Comparison of ENCODE assay signal across 8 mouse cellular contexts in genomic region chr1:136683561-136684131, GRCm38 (mm10). TPM values are rescaled to one million over a fixed set of nuclear protein-coding genes. Genes with fewer than 3 reads are reported as not detected.
DNase-seq lines count a peak whose midpoint lies in the region; ATAC-seq lines count a peak whose summit lies in the region.

No protein-coding gene starts in this region.

- H3K4me1 ChIP-seq in midbrain, embryonic 14.5 days (ENCODE audit: control insufficient read depth, insufficient read depth, low read length): no peaks in the 10 kb centered on the region
- no peaks in the 10 kb centered on the region for H3K4me1 ChIP-seq in midbrain, embryonic 15.5 days
- peaks cover 17% of the 10 kb centered on the region for H3K4me1 ChIP-seq in embryonic facial prominence, embryonic 14.5 days (ENCODE audit: control insufficient read depth, insufficient read depth, low read length)
- H3K4me1 ChIP-seq in intestine, embryonic 16.5 days (ENCODE audit: control insufficient read depth, insufficient read depth, low read length): peaks cover 6% of the 10 kb centered on the region
- peaks cover 3% of the 10 kb centered on the region; the same call in 1 of the 2 replicates for H3K4me1 ChIP-seq in forebrain, embryonic 12.5 days

- no peak overlapping the region for H3K9ac ChIP-seq in midbrain, embryonic 14.5 days (replicated peaks; ENCODE audit: low read length)
- H3K9ac ChIP-seq in midbrain, embryonic 15.5 days: no peak overlapping the region
- H3K9ac ChIP-seq in embryonic facial prominence, embryonic 14.5 days (ENCODE audit: low read depth, low read length): 0 out of 2 replicates have a peak overlapping the region, but pooled peaks have one; percentile 20
- no peak overlapping the region for H3K9ac ChIP-seq in intestine, embryonic 16.5 days (ENCODE audit: low read depth, low read length)
- H3K9ac ChIP-seq in forebrain, embryonic 12.5 days: no peak overlapping the region

- no peak overlapping the region for H3K27ac ChIP-seq in midbrain, embryonic 14.5 days (replicated peaks; ENCODE audit: low read depth, low read length)
- no peak overlapping the region for H3K27ac ChIP-seq in midbrain, embryonic 15.5 days
- H3K27ac ChIP-seq in embryonic facial prominence, embryonic 14.5 days (replicated peaks; ENCODE audit: low read depth, low read length): peak overlapping the region; percentile 85
- H3K27ac ChIP-seq in intestine, embryonic 16.5 days (ENCODE audit: low read length): peak overlapping the region; percentile 73
- H3K27ac ChIP-seq in forebrain, embryonic 12.5 days: no peak overlapping the region

- no peak for ATAC-seq in midbrain, embryonic 14.5 days (ENCODE audit: low FRiP score, low TSS enrichment)
- ATAC-seq in midbrain, embryonic 15.5 days (replicated peaks): no peak
- ATAC-seq in embryonic facial prominence, embryonic 14.5 days (ENCODE audit: low read depth): peak; percentile 86
- peak; percentile 35; the same call in 1 of the 2 replicates for ATAC-seq in intestine, embryonic 16.5 days
- no peak for ATAC-seq in forebrain, embryonic 12.5 days (ENCODE audit: low FRiP score)

- no peaks in the 10 kb centered on the region for H3K27me3 ChIP-seq in midbrain, embryonic 14.5 days (ENCODE audit: control insufficient read depth, insufficient read depth, low read length)
- H3K27me3 ChIP-seq in midbrain, embryonic 15.5 days (replicated peaks): no peaks in the 10 kb centered on the region
- H3K27me3 ChIP-seq in embryonic facial prominence, embryonic 14.5 days (replicated peaks; ENCODE audit: control insufficient read depth, insufficient read depth, low read length): no peaks in the 10 kb centered on the region
- no peaks in the 10 kb centered on the region for H3K27me3 ChIP-seq in intestine, embryonic 16.5 days (replicated peaks; ENCODE audit: control insufficient read depth, insufficient read depth, low read length)
- H3K27me3 ChIP-seq in splenic B cell, adult 2 months (ENCODE audit: control insufficient read depth, insufficient read depth, low read length, poor library complexity, severe bottlenecking): no peaks in the 10 kb centered on the region
- no peaks in the 10 kb centered on the region for H3K27me3 ChIP-seq in forebrain, embryonic 12.5 days

- no peak overlapping the region for H3K4me2 ChIP-seq in midbrain, embryonic 14.5 days (ENCODE audit: low read length)
- no peak overlapping the region for H3K4me2 ChIP-seq in midbrain, embryonic 15.5 days
- peak overlapping the region; percentile 42 for H3K4me2 ChIP-seq in embryonic facial prominence, embryonic 14.5 days (ENCODE audit: low read depth, low read length)
- H3K4me2 ChIP-seq in intestine, embryonic 16.5 days (ENCODE audit: low read depth, low read length): 0 out of 2 replicates have a peak overlapping the region, but pooled peaks have one; percentile 12
- H3K4me2 ChIP-seq in forebrain, embryonic 12.5 days: no peak overlapping the region

- no peaks in the 10 kb centered on the region for H3K9me3 ChIP-seq in midbrain, embryonic 14.5 days (ENCODE audit: control insufficient read depth, low read length)
- no peaks in the 10 kb centered on the region for H3K9me3 ChIP-seq in midbrain, embryonic 15.5 days
- no peaks in the 10 kb centered on the region for H3K9me3 ChIP-seq in embryonic facial prominence, embryonic 14.5 days (ENCODE audit: control insufficient read depth, low read length)
- no peaks in the 10 kb centered on the region for H3K9me3 ChIP-seq in intestine, embryonic 16.5 days (ENCODE audit: control insufficient read depth, low read length)
- H3K9me3 ChIP-seq in forebrain, embryonic 12.5 days: no peaks in the 10 kb centered on the region

- 56% methylated on average over 10 of the region's 10 CpGs for WGBS in midbrain, embryonic 14.5 days
- WGBS in midbrain, embryonic 15.5 days: 56% methylated on average over 10 of the region's 10 CpGs
- 31% methylated on average over 10 of the region's 10 CpGs for WGBS in embryonic facial prominence, embryonic 14.5 days
- WGBS in intestine, embryonic 16.5 days: 53% methylated on average over 10 of the region's 10 CpGs
- WGBS in forebrain, embryonic 12.5 days: 77% methylated on average over 10 of the region's 10 CpGs

- no peaks in the 10 kb centered on the region for H3K36me3 ChIP-seq in midbrain, embryonic 14.5 days (ENCODE audit: control insufficient read depth, insufficient read depth, low read length)
- H3K36me3 ChIP-seq in midbrain, embryonic 15.5 days (replicated peaks): no peaks in the 10 kb centered on the region
- H3K36me3 ChIP-seq in embryonic facial prominence, embryonic 14.5 days (ENCODE audit: control insufficient read depth, insufficient read depth, low read length): no peaks in the 10 kb centered on the region
- no peaks in the 10 kb centered on the region for H3K36me3 ChIP-seq in intestine, embryonic 16.5 days (ENCODE audit: control insufficient read depth, insufficient read depth, low read length)
- no peaks in the 10 kb centered on the region for H3K36me3 ChIP-seq in splenic B cell, adult 2 months (ENCODE audit: control insufficient read depth, insufficient read depth, low read length, poor library complexity, severe bottlenecking)
- H3K36me3 ChIP-seq in forebrain, embryonic 12.5 days (replicated peaks): no peaks in the 10 kb centered on the region

- no peak overlapping the region for H3K4me3 ChIP-seq in midbrain, embryonic 14.5 days (replicated peaks; ENCODE audit: low read depth, low read length)
- H3K4me3 ChIP-seq in midbrain, embryonic 15.5 days: no peak overlapping the region
- H3K4me3 ChIP-seq in embryonic facial prominence, embryonic 14.5 days (ENCODE audit: low read depth, low read length): no peak overlapping the region
- H3K4me3 ChIP-seq in intestine, embryonic 16.5 days (ENCODE audit: low read length): no peak overlapping the region
- H3K4me3 ChIP-seq in forebrain, embryonic 12.5 days (replicated peaks): no peak overlapping the region

- peak; percentile 37 for DNase-seq in midbrain, embryonic 14.5 days
- peak; percentile 80 for DNase-seq in embryonic facial prominence, embryonic 14.5 days (ENCODE audit: low spot score)
- DNase-seq in splenic B cell, adult 2 months (ENCODE audit: low read depth, low spot score): peak; percentile 39
- DNase-seq in embryo, embryonic 10 days (ENCODE audit: low spot score): no peak
- DNase-seq in adrenal gland, adult 8-10 months: no peak

RNA-seq across cellular contexts. Expression of gene Zfp281, which starts 58.9 kb away (rescaled TPM):
- polyA plus RNA-seq in midbrain, embryonic 14.5 days (2014; fragmentation: Nextera tagmentation; extraction: Ambion mirVana): 26.6 and 34.7 TPM in 2 replicates
- 23.9 TPM in 2 replicates for polyA plus RNA-seq in midbrain, embryonic 15.5 days (2015; fragmentation: Nextera tagmentation; extraction: Ambion mirVana)
- 19.5 and 21.4 TPM in 2 replicates for polyA plus RNA-seq in embryonic facial prominence, embryonic 14.5 days (2014; fragmentation: Nextera tagmentation; extraction: Ambion mirVana)
- 11.1 and 12.0 TPM in 2 replicates for polyA plus RNA-seq in intestine, embryonic 16.5 days (2015; fragmentation: Nextera tagmentation; extraction: Ambion mirVana)
- 10 to 100 TPM; 17.9 to 22.4 (median 19.6) TPM for total RNA-seq in adrenal gland, adult 8-10 months (2022)
- polyA plus RNA-seq in forebrain, embryonic 12.5 days (2016; fragmentation: Nextera tagmentation; extraction: Ambion mirVana): 33.5 and 34.9 TPM in 2 replicates

Comparison
In these comparisons a context has a peak if more than half of its experiments do, and no peak if none do; other contexts are left out.
1. ATAC-seq: peak in embryonic facial prominence, embryonic 14.5 days (single experiment) and intestine, embryonic 16.5 days (single experiment); none in midbrain, embryonic 14.5 days (single experiment), midbrain, embryonic 15.5 days (single experiment) and forebrain, embryonic 12.5 days (single experiment).
2. DNase-seq: peak in midbrain, embryonic 14.5 days (single experiment), embryonic facial prominence, embryonic 14.5 days (single experiment) and splenic B cell, adult 2 months (single experiment); none in embryo, embryonic 10 days (single experiment) and adrenal gland, adult 8-10 months (single experiment).
3. H3K27ac ChIP-seq: peak in embryonic facial prominence, embryonic 14.5 days (single experiment) and intestine, embryonic 16.5 days (single experiment); none in midbrain, embryonic 14.5 days (single experiment), midbrain, embryonic 15.5 days (single experiment) and forebrain, embryonic 12.5 days (single experiment).
4. H3K4me2 ChIP-seq: peak in embryonic facial prominence, embryonic 14.5 days (single experiment) and intestine, embryonic 16.5 days (single experiment); none in midbrain, embryonic 14.5 days (single experiment), midbrain, embryonic 15.5 days (single experiment) and forebrain, embryonic 12.5 days (single experiment).